Mouse (Mus musculus): Measurements from ENCODE around the gene Nip7. TPM values are rescaled to one million over a fixed set of nuclear protein-coding genes. Genes with fewer than 3 reads are reported as not detected.

Gene Nip7
- polyA plus RNA-seq, 1 experiment = 81.4 TPM

DNA sequence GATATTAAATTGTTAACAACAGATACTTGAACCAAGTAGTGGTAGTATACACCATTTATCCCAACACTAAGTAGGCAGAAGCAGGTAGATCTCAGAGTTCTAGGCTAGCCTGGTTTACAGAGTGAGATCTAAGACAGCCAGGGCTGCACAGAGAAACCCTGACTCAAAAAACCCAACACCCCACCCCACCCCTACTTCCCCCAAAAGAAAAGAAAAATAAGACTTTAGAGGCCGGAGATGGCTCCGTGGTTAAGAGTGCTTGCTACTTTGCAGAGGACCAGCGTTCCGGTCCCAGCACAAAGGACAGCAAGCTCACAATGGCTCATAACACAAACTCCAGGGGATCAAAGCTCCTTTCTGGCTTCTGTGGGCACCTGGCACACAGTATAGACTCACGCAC is 29.3 kb downstream of the Nip7 start:
- no peak overlapping the region for H3K4me3 ChIP-seq
- H3K79me2 ChIP-seq (ENCODE audit: control insufficient read depth, insufficient read depth) = peaks cover 16% of the 10 kb centered on the region
- H3K36me3 ChIP-seq (ENCODE audit: control insufficient read depth, insufficient read depth) = peaks cover 26% of the 10 kb centered on the region
- H3K27me3 ChIP-seq (ENCODE audit: control insufficient read depth, insufficient read depth, insufficient read length) = no peaks in the 10 kb centered on the region
- TF ChIP-seq TCF3 (IDR thresholded peaks at IDR 0.05; ENCODE audit: insufficient read length, low read depth) (no peak), MYOD1 (IDR thresholded peaks at IDR 0.05; ENCODE audit: control insufficient read depth in 1 of 3, insufficient read length in 2 of 3, low read depth in 2 of 3) (no peak), SRF (IDR thresholded peaks at IDR 0.05; ENCODE audit: control insufficient read depth, insufficient read length, low read depth) (no peak), MAX (IDR thresholded peaks at IDR 0.05; ENCODE audit: low read depth) (no peak), USF1 (IDR thresholded peaks at IDR 0.05; ENCODE audit: low read depth) (no peak), POLR2A (IDR thresholded peaks at IDR 0.05; ENCODE audit: insufficient read length, low read depth) (no peak)
- no peak overlapping the region for H3K4me2 ChIP-seq (ENCODE audit: low read depth)
- H3ac ChIP-seq (ENCODE audit: control insufficient read depth, insufficient read length) = no peak overlapping the region

DNA sequence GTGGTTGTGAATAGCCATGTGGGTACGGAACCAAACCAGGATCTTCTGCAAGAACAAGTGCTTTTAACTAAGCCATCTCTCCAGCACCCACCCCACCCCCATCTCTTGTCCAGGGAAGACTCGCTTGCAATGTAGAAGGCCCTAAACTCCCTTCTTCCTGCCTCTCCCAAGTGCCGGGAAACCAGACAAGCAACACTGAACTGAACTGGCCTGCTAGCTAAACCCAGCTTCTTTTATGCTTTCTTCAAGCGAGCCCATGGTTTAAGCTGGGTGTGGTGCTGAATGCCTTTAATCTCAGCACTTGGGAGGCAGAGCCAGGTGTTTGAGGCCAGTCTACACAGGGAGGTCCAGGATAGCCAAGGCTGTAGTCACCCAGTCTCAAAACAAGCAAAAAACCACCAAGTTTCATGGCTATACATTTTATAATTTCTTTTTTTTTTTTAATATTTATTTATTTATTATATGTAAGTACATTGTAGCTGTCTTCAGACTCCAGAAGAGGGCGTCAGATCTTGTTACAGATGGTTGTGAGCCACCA is 31.9 kb downstream of the Nip7 start:
- H3K36me3 ChIP-seq (ENCODE audit: control insufficient read depth, insufficient read depth) = peaks cover 24% of the 10 kb centered on the region

DNA sequence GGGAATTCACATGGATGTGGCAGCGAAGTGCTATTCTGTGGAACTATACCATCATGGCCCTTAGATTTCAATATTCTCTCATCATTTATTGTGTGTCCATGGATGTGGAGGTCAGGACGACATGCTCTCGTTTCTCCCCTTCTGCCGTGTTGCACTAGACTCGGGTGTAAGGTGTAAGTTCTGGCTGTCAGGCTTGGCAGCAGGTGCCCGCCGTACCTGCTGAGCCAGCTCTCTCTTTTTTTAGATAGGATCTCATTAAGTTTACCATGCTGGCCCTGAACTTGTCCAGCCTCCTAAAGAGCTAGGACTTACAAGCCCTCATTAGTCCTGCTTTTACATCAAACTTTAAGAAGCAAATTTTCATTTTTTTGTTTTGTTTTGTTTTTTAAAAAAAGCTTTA is 33.9 kb downstream of the Nip7 start:
- no peak overlapping the region for H3K4me3 ChIP-seq
- peaks cover 20% of the 10 kb centered on the region for H3K36me3 ChIP-seq (ENCODE audit: control insufficient read depth, insufficient read depth)
- no peaks in the 10 kb centered on the region for H3K27me3 ChIP-seq (ENCODE audit: control insufficient read depth, insufficient read depth, insufficient read length)
- TF ChIP-seq USF1 (IDR thresholded peaks at IDR 0.05; ENCODE audit: low read depth) = no peak
- TF ChIP-seq MYOD1 (IDR thresholded peaks at IDR 0.05; ENCODE audit: control insufficient read depth in 1 of 3, insufficient read length in 2 of 3, low read depth in 2 of 3) = no peak
- TF ChIP-seq MYOG (IDR thresholded peaks at IDR 0.05; ENCODE audit: control insufficient read depth in 1 of 3, insufficient read depth in 1 of 3, insufficient read length in 2 of 3, low read depth in 2 of 3) = no peak
- no peak for TF ChIP-seq POLR2AphosphoS2 (IDR thresholded peaks at IDR 0.05; ENCODE audit: insufficient read length, low read depth)
- peaks cover 49% of the 10 kb centered on the region for H3K79me2 ChIP-seq (ENCODE audit: control insufficient read depth, insufficient read depth)
- H3K4me2 ChIP-seq (ENCODE audit: low read depth) = no peak overlapping the region
- H3ac ChIP-seq (ENCODE audit: control insufficient read depth, insufficient read length) = no peak overlapping the region

More for the DNA sequence above, 31.9 kb downstream of the Nip7 start:
- H3K4me2 ChIP-seq (ENCODE audit: low read depth) = no peak overlapping the region
- peaks cover 37% of the 10 kb centered on the region for H3K79me2 ChIP-seq (ENCODE audit: control insufficient read depth, insufficient read depth)
- no peak for TF ChIP-seq POLR2A (IDR thresholded peaks at IDR 0.05; ENCODE audit: insufficient read length, low read depth)
- no peak for TF ChIP-seq MAX (IDR thresholded peaks at IDR 0.05; ENCODE audit: low read depth)
- TF ChIP-seq MYOD1 (IDR thresholded peaks at IDR 0.05; ENCODE audit: control insufficient read depth in 1 of 3, insufficient read length in 2 of 3, low read depth in 2 of 3) = no peak
- TF ChIP-seq SRF (IDR thresholded peaks at IDR 0.05; ENCODE audit: control insufficient read depth, insufficient read length, low read depth) = no peak
- TF ChIP-seq TCF12 (IDR thresholded peaks at IDR 0.05; ENCODE audit: insufficient read depth, poor library complexity, severe bottlenecking) = no peak
- no peak for TF ChIP-seq E2F4 (IDR thresholded peaks at IDR 0.05; ENCODE audit: insufficient read depth)
- no peak for TF ChIP-seq MYOG (IDR thresholded peaks at IDR 0.05; ENCODE audit: control insufficient read depth in 1 of 3, insufficient read depth in 1 of 3, insufficient read length in 2 of 3, low read depth in 2 of 3)
- TF ChIP-seq USF1 (IDR thresholded peaks at IDR 0.05; ENCODE audit: low read depth) = no peak
- TF ChIP-seq REST (IDR thresholded peaks at IDR 0.05; ENCODE audit: insufficient read depth, insufficient read length) = no peak
- no peak for TF ChIP-seq CEBPB (IDR thresholded peaks at IDR 0.05; ENCODE audit: insufficient read depth, poor library complexity, severe bottlenecking)
- TF ChIP-seq TCF3 (IDR thresholded peaks at IDR 0.05; ENCODE audit: insufficient read length, low read depth) = no peak
- TF ChIP-seq POLR2AphosphoS2 (IDR thresholded peaks at IDR 0.05; ENCODE audit: insufficient read length, low read depth) = no peak
- H3K4me3 ChIP-seq = no peak overlapping the region
- no peaks in the 10 kb centered on the region for H3K27me3 ChIP-seq (ENCODE audit: control insufficient read depth, insufficient read depth, insufficient read length)
- H3ac ChIP-seq (ENCODE audit: control insufficient read depth, insufficient read length) = no peak overlapping the region

- H3K4me3 ChIP-seq = peak overlapping the region; percentile 52
These were observed 39.2 kb downstream of the Nip7 start for GRCm38 (mm10) chr8:107095717-107096365.

GRCm38 (mm10) chr8:107096366-107097036 is 39.8 kb downstream of the Nip7 start, which contains the start of gene Terf2:
TSS of gene Terf2 (minus strand) at chr8:107096547.
- H3K4me2 ChIP-seq (ENCODE audit: low read depth) = peak within 1 kb of the TSS; percentile 82
- peak; percentile 5 for TF ChIP-seq POLR2A (IDR thresholded peaks at IDR 0.05; ENCODE audit: insufficient read length, low read depth)
- peak; percentile 80 for TF ChIP-seq E2F4 (IDR thresholded peaks at IDR 0.05; ENCODE audit: insufficient read depth)
- no peak for TF ChIP-seq TCF12 (IDR thresholded peaks at IDR 0.05; ENCODE audit: insufficient read depth, poor library complexity, severe bottlenecking)
- TF ChIP-seq SRF (IDR thresholded peaks at IDR 0.05; ENCODE audit: control insufficient read depth, insufficient read length, low read depth) = no peak
- no peak for TF ChIP-seq CEBPB (IDR thresholded peaks at IDR 0.05; ENCODE audit: insufficient read depth, poor library complexity, severe bottlenecking)
- peak within 1 kb of the TSS; percentile 56 for H3ac ChIP-seq (ENCODE audit: control insufficient read depth, insufficient read length)
- H3K27me3 ChIP-seq (ENCODE audit: control insufficient read depth, insufficient read depth, insufficient read length) = no peaks in the 10 kb centered on the region
- H3K4me3 ChIP-seq = peak within 1 kb of the TSS; percentile 52
- peaks cover 45% of the 10 kb centered on the region for H3K79me2 ChIP-seq (ENCODE audit: control insufficient read depth, insufficient read depth)
- H3K36me3 ChIP-seq (ENCODE audit: control insufficient read depth, insufficient read depth) = peaks cover 5% of the 10 kb centered on the region

More at GRCm38 (mm10) chr8:107095717-107096365, 39.2 kb downstream of the Nip7 start:
- TF ChIP-seq POLR2AphosphoS2 (IDR thresholded peaks at IDR 0.05; ENCODE audit: insufficient read length, low read depth) = no peak
- peak in 1 of 3 experiments; percentile 12 for TF ChIP-seq MYOD1 (IDR thresholded peaks at IDR 0.05; ENCODE audit: control insufficient read depth in 1 of 3, insufficient read length in 2 of 3, low read depth in 2 of 3)
- TF ChIP-seq REST (IDR thresholded peaks at IDR 0.05; ENCODE audit: insufficient read depth, insufficient read length) = no peak
- TF ChIP-seq POLR2A (IDR thresholded peaks at IDR 0.05; ENCODE audit: insufficient read length, low read depth) = peak; percentile 75
- TF ChIP-seq CEBPB (IDR thresholded peaks at IDR 0.05; ENCODE audit: insufficient read depth, poor library complexity, severe bottlenecking) = no peak
- peak overlapping the region; percentile 56 for H3ac ChIP-seq (ENCODE audit: control insufficient read depth, insufficient read length)
- H3K4me2 ChIP-seq (ENCODE audit: low read depth) = peak overlapping the region; percentile 72
- peaks cover 6% of the 10 kb centered on the region for H3K36me3 ChIP-seq (ENCODE audit: control insufficient read depth, insufficient read depth)
- peaks cover 46% of the 10 kb centered on the region for H3K79me2 ChIP-seq (ENCODE audit: control insufficient read depth, insufficient read depth)
- no peaks in the 10 kb centered on the region for H3K27me3 ChIP-seq (ENCODE audit: control insufficient read depth, insufficient read depth, insufficient read length)

Measured in myocyte (in vitro differentiated cells).